Mouse (Mus musculus) embryonic facial prominence, embryonic 12.5 days (tissue): ENCODE results near the gene Pygo2. TPM values are rescaled to one million over a fixed set of nuclear protein-coding genes. Genes with fewer than 3 reads are reported as not detected.
"Not testable (repeated sequence)": the region's sequence is repeated elsewhere in the genome, so short reads cannot be mapped to it uniquely, and the experiment has no call there.

ENCODE experiments used
- ATAC-seq: fragments of 200-750 bp; cut with Nextera tagmentation; 2 replicates; pipeline ENCODE4 v1.8.0; 2017; ENCODE audit not compliant: insufficient number of reproducible peaks, insufficient read depth, low FRiP score, low TSS enrichment
- H3K27ac ChIP-seq: fragments of 300-500 bp; sonication (generic); 2 replicates; pipeline ENCODE4 v1.5.1; 2016; ENCODE audit warnings: mild to moderate bottlenecking
- H3K27me3 ChIP-seq: fragments of 300-500 bp; sonication (generic); 2 replicates; pipeline ENCODE4 v1.6.1; 2016; ENCODE audit warnings: mild to moderate bottlenecking, moderate library complexity
- H3K36me3 ChIP-seq: fragments of 300-500 bp; sonication (generic); 2 replicates; pipeline ENCODE4 v1.6.1; 2016; ENCODE audit warnings: mild to moderate bottlenecking
- H3K4me1 ChIP-seq: fragments of 300-500 bp; sonication (generic); 2 replicates; pipeline ENCODE4 v1.6.1; 2016
- H3K4me2 ChIP-seq: fragments of 300-500 bp; sonication (generic); replicated peaks from 2 replicates; pipeline ENCODE4 v1.6.1; 2016; ENCODE audit warnings: mild to moderate bottlenecking, moderate library complexity
- H3K4me3 ChIP-seq: fragments of 300-500 bp; sonication (generic); 2 replicates; pipeline ENCODE4 v1.5.1; 2016; ENCODE audit warnings: mild to moderate bottlenecking
- H3K9ac ChIP-seq: fragments of 300-500 bp; sonication (generic); 2 replicates; pipeline ENCODE4 v1.6.1; 2016; ENCODE audit warnings: mild to moderate bottlenecking, moderate library complexity
- H3K9me3 ChIP-seq: fragments of 300-500 bp; sonication (generic); 2 replicates; pipeline ENCODE4 v1.6.1; 2016; ENCODE audit warnings: mild to moderate bottlenecking, moderate library complexity
- WGBS: fragments of 180-500 bp; shearing (Covaris S2); methylation state at CpG from one replicate; pipeline ENCODE4 v1.1.7; 2016; 5-methylcytosine and 5-hydroxymethylcytosine counted together
- polyA plus RNA-seq: library from polyadenylated mRNA; unstranded; fragments of >200 nt; fragmentation: Nextera tagmentation; extraction: Ambion mirVana; gene quantifications from 2 replicates; pipeline ENCODE4 v1.2.1, GENCODE M21; 2016

Pygo2 gene
- polyA plus RNA-seq, 1 experiment from 2014 or later = 67.9 TPM

DNA sequence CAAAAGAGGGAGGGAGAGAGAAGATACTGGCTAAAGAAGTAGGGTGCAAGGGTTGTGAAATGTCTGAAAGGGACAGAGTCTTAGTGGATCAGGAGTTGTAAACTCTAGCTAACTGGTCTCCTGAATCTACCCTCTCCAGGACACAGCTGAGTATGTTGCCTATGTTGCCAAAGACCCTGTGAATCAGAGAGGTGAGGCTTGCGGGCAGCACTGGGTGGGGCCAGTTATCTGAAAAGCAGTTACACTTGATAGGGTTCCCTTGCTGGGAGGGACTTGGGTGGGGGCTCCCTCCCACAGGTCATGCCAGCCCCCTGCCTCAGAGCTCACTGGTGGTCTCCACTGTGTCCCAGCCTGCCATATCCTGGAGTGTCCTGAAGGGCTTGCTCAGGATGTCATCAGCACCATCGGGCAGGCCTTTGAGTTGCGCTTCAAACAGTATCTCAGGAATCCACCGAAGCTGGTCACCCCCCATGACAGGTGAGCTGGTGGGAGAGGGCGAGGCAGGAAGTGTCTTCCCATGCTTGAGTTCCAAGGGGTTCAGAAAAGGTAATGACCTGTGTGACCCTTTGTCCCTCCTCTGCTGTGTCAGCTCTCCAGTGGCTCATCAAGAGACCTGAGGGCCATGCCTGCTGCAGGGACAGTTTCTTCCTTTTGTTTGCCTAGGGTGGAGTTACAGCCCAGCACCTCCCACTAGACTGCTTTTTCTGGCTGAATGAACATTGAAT lies 5.4 kb upstream of the Pygo2 start:
- Histone ChIP-seq H3K4me1 (peaks cover 31% of the 10 kb centered on the region), H3K27ac (no peak overlapping the region), H3K36me3 (peaks cover 44% of the 10 kb centered on the region), H3K27me3 (no peaks in the 10 kb centered on the region), H3K9me3 (no peaks in the 10 kb centered on the region), H3K9ac (no peak overlapping the region), H3K4me2 (no peak overlapping the region), H3K4me3 (no peak overlapping the region)
- WGBS = 89% methylated on average over 5 of the region's 5 CpGs
- ATAC-seq = no peak

DNA sequence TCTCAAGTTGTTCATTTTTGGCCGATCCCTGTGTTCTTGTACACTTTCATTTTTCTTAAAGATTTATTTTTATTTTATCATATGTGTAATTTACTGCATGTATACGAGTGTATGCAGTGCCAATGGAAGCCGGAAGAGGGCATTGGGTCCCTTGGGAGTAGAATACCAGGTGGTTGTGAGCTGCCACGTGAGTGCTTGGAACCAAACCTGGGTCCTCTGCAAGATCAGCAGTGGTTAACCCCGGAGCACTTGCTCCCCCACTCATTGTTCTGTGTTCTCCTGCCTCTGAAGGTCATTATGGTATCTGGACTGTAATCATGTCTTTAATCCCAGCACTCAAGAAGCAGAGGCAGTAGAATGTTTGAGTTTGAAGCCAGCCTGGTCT lies 4.9 kb upstream of the Pygo2 start:
- 86% methylated on average over 5 of the region's 5 CpGs for WGBS
- H3K4me2 ChIP-seq = no peak overlapping the region
- H3K27ac ChIP-seq = no peak overlapping the region
- no peaks in the 10 kb centered on the region for H3K27me3 ChIP-seq
- peaks cover 26% of the 10 kb centered on the region for H3K4me1 ChIP-seq
- H3K4me3 ChIP-seq = no peak overlapping the region
- no peak overlapping the region for H3K9ac ChIP-seq
- no peaks in the 10 kb centered on the region for H3K9me3 ChIP-seq
- ATAC-seq = no peak
- peaks cover 44% of the 10 kb centered on the region for H3K36me3 ChIP-seq

DNA sequence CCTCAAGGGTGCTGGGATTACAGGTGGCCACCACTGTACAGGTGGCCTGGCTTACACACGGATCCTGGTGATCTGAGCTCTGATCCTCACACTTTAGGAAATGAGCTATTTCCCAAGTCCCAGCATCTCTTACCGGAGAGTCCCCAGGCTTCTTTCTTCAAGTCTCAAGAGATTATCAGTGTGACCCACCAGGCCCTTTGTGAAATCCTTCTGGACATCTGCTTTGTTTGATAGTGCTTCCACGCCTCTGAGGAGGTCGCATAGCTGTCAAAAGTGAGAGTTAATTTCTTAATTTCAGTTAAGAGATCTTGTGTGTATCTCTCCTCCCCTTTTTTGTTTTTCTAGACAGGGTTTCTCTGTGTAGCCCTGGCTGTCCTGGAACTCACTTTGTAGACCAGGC lies 4.1 kb upstream of the Pygo2 start:
- Histone ChIP-seq H3K27me3 (no peaks in the 10 kb centered on the region), H3K4me1 (peaks cover 24% of the 10 kb centered on the region), H3K27ac (no peak overlapping the region), H3K9ac (no peak overlapping the region), H3K4me3 (no peak overlapping the region), H3K4me2 (no peak overlapping the region), H3K36me3 (peaks cover 44% of the 10 kb centered on the region), H3K9me3 (no peaks in the 10 kb centered on the region)
- no peak for ATAC-seq
- WGBS = 86% methylated on average over 4 of the region's 4 CpGs

DNA sequence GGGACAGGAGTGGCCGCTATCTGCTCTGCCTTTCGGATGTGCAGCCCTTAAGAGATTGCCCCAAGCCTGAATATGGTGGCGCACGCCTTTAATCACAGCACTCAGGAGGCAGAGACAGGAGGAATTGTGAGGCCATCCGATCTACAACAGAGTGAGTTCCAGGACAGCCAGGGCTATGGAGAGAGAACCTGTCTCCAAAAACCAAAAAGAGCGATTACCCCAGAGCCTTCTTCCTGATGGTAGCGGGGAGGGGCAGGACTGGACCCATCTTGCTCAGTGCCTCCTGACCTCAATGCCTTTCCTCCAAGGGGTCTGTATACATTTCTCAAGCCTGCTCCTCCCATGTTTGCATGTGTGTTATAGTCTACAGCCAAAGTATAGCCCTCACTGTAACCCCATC lies 993 bp upstream of the Pygo2 start:
- H3K27ac ChIP-seq, H3K9me3 ChIP-seq, H3K4me3 ChIP-seq, H3K9ac ChIP-seq, ATAC-seq, H3K27me3 ChIP-seq, H3K4me2 ChIP-seq: not testable (repeated sequence)
- peaks cover 60% of the 10 kb centered on the region for H3K36me3 ChIP-seq
- WGBS = 96% methylated on average over 7 of the region's 7 CpGs
- H3K4me1 ChIP-seq = peaks cover 10% of the 10 kb centered on the region

DNA sequence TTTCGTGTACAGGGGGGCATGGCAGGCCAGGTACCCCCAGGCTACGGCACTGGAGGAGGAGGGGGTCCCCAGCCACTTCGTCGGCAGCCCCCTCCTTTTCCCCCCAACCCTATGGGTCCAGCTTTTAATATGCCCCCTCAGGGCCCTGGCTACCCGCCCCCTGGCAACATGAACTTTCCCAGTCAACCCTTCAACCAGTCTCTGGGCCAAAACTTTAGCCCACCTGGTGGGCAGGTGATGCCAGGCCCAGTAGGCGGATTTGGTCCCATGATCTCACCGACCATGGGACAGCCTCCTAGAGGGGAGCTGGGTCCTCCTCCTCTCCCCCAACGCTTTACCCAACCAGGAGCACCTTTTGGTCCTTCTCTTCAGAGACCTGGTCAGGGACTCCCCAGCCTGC lies 2.6 kb downstream of the Pygo2 start:
- no peaks in the 10 kb centered on the region for H3K9me3 ChIP-seq
- H3K27ac ChIP-seq = no peak overlapping the region
- H3K9ac ChIP-seq = no peak overlapping the region
- WGBS = 86% methylated on average over 8 of the region's 8 CpGs
- H3K4me2 ChIP-seq = no peak overlapping the region
- peaks cover 16% of the 10 kb centered on the region for H3K4me1 ChIP-seq
- peaks cover 32% of the 10 kb centered on the region for H3K36me3 ChIP-seq
- ATAC-seq = no peak
- no peaks in the 10 kb centered on the region for H3K27me3 ChIP-seq
- H3K4me3 ChIP-seq = no peak overlapping the region

DNA sequence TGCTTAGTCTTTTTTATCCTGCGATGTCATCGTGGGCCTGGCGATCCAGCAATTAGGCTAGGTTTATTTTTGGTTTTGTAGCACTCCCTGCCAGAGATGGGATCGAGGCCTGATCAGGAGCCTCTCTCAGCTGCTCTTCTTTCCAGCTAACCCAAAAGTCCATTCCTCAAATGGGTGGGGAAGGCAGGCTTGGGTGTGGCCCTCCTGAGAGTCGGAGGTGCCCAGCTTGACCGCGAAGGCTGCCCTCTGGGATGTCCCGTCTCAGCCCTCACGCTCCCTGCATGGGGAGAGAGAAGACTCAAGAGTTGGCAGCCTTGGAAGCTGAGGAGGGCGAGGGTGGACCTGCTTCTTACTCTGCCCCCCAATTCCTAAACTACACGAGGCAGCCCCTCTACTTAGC lies 4.5 kb downstream of the Pygo2 start:
- Histone ChIP-seq H3K9ac (no peak overlapping the region), H3K4me1 (peaks cover 16% of the 10 kb centered on the region), H3K9me3 (no peaks in the 10 kb centered on the region), H3K27me3 (no peaks in the 10 kb centered on the region), H3K4me3 (no peak overlapping the region), H3K27ac (peak overlapping the region; percentile 42; the same call in 1 of the 2 replicates), H3K4me2 (no peak overlapping the region), H3K36me3 (peaks cover 27% of the 10 kb centered on the region)
- ATAC-seq = no peak
- WGBS = 84% methylated on average over 11 of the region's 11 CpGs

DNA sequence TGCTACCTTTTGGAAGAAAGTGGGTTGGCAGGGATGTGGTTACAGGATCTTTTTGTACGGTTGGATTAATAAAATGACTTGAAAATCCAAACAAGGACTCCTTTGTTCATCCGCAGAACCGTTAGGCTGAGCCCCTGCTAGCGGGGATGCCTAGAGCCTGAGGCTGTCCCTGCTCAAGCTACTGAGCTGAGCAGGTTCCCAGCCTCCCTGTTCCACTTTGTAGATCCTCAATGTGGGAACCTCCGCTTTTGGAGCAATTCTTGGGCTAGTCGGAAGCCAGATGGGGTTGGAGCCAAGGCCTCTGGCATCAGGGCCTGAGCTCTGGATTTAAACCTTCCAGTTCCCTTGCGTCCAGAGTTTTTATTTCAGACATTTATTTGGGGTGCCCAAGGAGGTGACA lies 5.0 kb downstream of the Pygo2 start:
- Histone ChIP-seq H3K9ac (no peak overlapping the region), H3K4me2 (no peak overlapping the region), H3K27me3 (no peaks in the 10 kb centered on the region), H3K4me1 (peaks cover 16% of the 10 kb centered on the region), H3K27ac (peak overlapping the region; percentile 42; the same call in 1 of the 2 replicates), H3K36me3 (peaks cover 27% of the 10 kb centered on the region), H3K4me3 (no peak overlapping the region), H3K9me3 (no peaks in the 10 kb centered on the region)
- ATAC-seq = no peak
- 49% methylated on average over 7 of the region's 7 CpGs for WGBS

DNA sequence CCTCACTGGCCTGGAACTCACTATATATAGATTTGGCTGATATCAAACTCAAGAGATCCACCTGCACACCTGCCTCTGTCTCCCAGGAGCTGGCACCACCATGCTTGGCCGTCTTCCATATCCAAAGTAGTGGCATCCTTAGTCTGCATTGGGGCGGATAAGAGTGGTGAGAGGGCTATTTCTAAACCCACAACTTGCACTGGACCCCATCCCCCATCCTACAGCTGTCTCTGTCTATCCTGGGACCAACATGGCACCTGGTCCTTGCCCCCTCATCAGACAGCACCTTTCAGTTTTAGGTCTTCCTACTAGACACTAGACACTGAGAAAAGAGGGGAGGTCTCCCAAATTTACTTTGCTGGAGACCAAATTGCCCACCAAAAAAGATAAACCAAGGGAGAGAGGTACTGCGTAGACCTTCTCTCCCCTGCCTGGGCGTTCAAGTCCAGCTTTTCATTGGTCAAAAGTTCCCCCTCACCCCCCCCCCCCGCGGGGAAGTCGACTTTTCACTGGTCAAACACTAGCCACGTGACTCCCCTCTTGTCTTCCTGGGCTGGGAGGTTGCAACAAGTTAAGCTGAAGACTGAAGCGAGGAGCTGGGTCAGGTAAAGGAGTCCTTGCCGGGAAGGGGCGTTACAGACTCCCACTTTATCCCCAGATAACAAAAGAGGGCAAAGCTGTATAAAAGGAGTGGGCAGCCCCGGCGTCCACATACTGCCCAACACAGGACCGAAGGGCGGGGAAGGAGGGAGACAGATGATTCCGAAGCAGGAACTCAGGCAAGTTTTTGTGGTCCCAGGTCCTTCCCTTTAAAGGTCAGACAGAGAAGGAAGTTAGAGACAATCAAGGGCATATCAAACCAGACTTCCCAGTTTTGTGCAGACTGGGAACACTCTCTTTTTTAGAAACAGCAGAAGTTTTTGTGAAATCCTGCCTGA lies 6.4 kb downstream of the Pygo2 start, which contains the start of gene Pbxip1:
TSS of gene Pbxip1 (plus strand) at position 531 of the 938 bp plus-strand sequence.
- ATAC-seq = peak; percentile 80
- H3K4me1 ChIP-seq = peaks cover 9% of the 10 kb centered on the region
- H3K36me3 ChIP-seq = peaks cover 29% of the 10 kb centered on the region
- peak within 1 kb of the TSS; percentile 60 for H3K9ac ChIP-seq
- WGBS = 6% methylated on average over 16 of the region's 16 CpGs
- H3K4me2 ChIP-seq = peak within 1 kb of the TSS; percentile 61
- no peaks in the 10 kb centered on the region for H3K27me3 ChIP-seq
- no peaks in the 10 kb centered on the region for H3K9me3 ChIP-seq
- H3K27ac ChIP-seq = peak within 1 kb of the TSS; percentile 80
- H3K4me3 ChIP-seq = peak within 1 kb of the TSS; percentile 48

DNA sequence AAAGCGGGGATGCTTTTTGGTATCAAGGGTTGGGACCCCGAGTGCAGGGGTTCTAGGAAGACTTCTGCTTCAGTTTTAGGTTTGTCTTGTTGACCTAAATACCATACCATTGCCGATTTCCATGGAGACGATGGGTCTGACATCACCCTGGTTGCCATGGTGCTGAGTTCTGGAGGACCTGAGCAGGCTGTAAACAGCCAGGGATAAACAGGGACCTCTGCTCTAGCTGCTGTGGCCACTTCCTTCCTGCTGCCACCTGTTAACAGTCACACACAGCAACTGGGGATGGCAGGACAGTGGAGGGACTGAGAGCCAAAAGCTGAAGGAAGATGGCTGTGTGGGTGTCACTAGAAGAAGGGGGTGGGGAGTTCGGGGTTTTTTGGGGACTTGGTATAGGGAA lies 7.3 kb downstream of the Pygo2 start:
- Histone ChIP-seq H3K4me3 (peak overlapping the region; percentile 48), H3K9me3 (no peaks in the 10 kb centered on the region), H3K4me1 (peaks cover 6% of the 10 kb centered on the region), H3K36me3 (peaks cover 27% of the 10 kb centered on the region), H3K27me3 (no peaks in the 10 kb centered on the region), H3K27ac (peak overlapping the region; percentile 80), H3K9ac (peak overlapping the region; percentile 60), H3K4me2 (peak overlapping the region; percentile 61)
- 34% methylated on average over 5 of the region's 5 CpGs for WGBS
- ATAC-seq = no peak

DNA sequence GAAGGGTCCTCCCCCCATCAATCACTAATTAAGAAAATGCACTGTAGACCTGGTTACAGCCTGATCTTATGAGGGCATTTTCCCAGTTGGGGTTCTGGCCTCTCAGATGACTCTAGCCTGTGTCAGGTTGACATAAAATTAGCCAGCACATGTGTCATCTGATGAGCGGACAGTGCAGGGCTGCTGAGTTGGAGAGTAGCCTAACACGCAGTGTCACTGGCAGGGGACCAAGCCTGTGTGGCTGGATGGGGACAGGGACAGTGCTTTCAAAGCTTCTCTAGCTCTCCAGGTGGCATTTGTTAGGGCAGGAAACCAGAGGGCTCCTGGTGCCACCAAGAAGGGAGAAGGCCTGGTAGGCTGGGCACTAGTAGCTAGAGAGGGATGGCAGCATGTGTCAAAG lies 10.7 kb downstream of the Pygo2 start:
- Histone ChIP-seq H3K4me3 (no peak overlapping the region), H3K4me1 (peaks cover 6% of the 10 kb centered on the region), H3K4me2 (no peak overlapping the region), H3K27ac (no peak overlapping the region), H3K9me3 (no peaks in the 10 kb centered on the region), H3K36me3 (peaks cover 20% of the 10 kb centered on the region), H3K27me3 (no peaks in the 10 kb centered on the region), H3K9ac (no peak overlapping the region)
- ATAC-seq = no peak
- WGBS = 94% methylated on average over 2 of the region's 2 CpGs

DNA sequence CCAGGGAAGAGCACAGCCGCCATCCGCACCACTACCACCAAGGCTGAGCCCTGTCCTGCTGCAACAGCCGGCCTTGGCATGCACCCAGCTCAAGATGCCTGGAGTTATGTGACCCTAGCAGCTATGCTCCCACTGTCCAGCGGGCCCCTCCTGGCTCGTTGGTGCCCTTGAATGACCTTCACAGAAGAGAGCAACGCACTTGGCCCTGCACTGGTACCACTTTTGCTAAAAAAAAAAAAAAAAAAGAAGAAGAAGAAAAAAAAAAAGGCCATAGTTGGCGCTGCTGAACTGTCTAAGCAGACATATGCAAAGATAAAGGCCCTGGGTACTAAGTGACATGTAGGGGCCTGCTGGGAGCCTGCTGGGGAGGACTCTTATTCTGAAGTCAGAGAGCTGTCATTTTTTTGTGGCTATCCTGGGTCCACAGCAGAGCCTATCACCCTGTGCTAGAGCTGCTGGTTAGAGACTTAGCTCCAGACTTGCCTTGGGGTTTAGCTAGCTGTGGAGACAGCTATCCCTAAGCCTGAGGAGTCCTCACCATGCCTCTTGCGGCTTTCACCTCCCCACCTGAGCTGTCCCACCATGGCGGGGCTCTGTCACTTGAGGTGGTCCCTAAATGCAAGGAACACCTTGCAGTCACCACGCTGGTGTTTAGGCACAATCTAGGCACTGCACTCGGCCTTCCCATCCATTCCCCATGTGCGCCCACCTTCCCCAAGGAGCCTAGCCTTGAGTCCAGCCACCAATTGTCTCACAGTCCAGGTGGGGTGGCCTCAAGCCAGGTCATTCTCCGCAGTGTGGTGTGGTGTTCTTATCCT lies 18.9 kb downstream of the Pygo2 start:
- ATAC-seq = no peak
- no peak overlapping the region for H3K9ac ChIP-seq
- H3K27me3 ChIP-seq = no peaks in the 10 kb centered on the region
- no peak overlapping the region for H3K4me2 ChIP-seq
- no peaks in the 10 kb centered on the region for H3K9me3 ChIP-seq
- H3K36me3 ChIP-seq = peaks cover 23% of the 10 kb centered on the region
- 68% methylated on average over 13 of the region's 13 CpGs for WGBS
- H3K4me3 ChIP-seq = no peak overlapping the region
- no peak overlapping the region for H3K27ac ChIP-seq
- 0 out of 2 replicates have a peak, but pooled peaks cover 7% of the 10 kb centered on the region for H3K4me1 ChIP-seq
